Mouse (Mus musculus): Measurements from ENCODE around the gene Akap10. TPM values are rescaled to one million over a fixed set of nuclear protein-coding genes. Genes with fewer than 3 reads are reported as not detected.

Akap10 gene
- total RNA-seq, 2 experiments from 2014 or later: 23.5 to 27.2 TPM

DNA sequence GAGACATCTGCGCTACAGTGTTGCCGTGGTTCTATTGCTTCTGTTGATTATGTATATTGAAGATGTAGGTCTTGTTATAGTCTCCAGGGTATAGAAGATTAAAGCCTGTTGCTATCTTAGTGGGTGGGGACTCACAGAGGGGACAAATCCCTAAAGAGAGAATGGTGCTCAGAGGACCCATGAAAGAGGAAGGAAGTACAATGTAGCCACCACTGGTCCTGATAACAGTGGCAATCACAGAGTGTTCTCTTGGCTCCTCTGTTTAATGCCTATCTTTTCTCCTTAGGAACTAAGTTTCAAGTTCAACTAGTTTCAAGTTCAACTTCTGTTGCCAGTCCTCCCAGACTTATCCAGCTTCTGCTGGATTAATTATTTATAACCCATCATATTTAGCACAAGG lies 12.9 kb upstream of the Akap10 start:
- no peak for ATAC-seq (replicated peaks; ENCODE audit: low FRiP score, low TSS enrichment, poor library complexity, severe bottlenecking)

- no peak for ATAC-seq (replicated peaks; ENCODE audit: low FRiP score, low TSS enrichment, poor library complexity, severe bottlenecking)
These were observed 7.7 kb upstream of the Akap10 start for GRCm38 (mm10) chr11:61937761-61938160.

- peak; percentile 32 for ATAC-seq (replicated peaks; ENCODE audit: low FRiP score, low TSS enrichment, poor library complexity, severe bottlenecking)
These were observed 861 bp upstream of the Akap10 start for GRCm38 (mm10) chr11:61930640-61931586.

DNA sequence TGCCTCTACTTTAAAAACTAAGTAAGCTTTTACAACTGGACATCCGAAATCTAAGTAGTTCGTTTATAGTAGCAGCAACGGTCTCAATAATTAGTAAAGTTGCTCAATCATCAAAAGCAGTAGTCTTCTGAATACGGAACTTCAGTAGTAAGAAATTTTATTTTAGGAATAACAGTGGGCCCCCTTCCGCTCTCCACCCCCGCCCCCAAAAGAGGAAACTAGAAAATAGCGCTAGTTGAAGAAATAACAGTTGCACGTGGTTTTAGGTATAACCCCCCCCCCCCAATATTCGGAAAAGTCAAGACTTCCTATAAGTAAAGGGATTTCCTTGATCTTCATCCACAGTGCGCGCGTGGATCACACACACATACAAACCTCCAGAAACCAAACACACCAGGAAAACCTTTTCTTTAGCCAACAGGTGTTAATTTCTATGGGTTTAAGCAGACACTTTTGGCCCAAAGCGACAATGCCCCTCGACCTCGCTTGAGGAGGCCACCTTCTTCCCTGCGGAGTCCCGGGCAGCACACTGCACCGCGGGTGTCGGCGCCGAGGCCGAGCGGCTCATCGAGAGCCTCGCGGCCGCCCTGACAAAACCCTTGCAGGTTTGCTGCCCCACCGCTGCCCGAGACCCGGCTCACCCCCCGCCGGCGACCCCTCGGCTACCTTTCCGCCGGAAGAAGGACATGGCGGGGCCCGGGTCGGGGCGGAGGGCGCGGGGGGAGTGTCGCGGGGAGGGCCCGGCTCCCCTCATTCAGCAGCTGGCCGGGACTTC lies 542 bp downstream of the Akap10 start:
- no peak for ATAC-seq (replicated peaks; ENCODE audit: low FRiP score, low TSS enrichment, poor library complexity, severe bottlenecking)

DNA sequence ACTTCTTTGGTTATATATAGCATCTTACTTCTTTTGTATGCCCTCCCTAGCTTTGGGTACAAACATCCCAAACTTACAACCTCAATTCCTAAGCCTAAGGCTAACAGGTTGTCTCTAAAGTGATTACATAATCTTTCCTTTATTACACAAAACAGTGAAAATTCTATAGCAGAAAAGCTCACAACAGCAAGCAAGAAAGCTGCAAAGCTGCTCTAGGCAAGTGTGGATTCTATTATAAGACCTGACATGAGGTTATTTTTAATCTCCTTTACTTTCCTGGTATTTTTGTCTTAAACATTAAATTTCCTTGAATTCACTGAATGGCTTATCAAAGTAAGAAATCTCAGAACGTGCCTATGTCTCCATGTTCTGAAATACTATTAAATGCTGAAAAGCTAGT lies 6.7 kb downstream of the Akap10 start:
- no peak for ATAC-seq (replicated peaks; ENCODE audit: low FRiP score, low TSS enrichment, poor library complexity, severe bottlenecking)

- no peak for ATAC-seq (replicated peaks; ENCODE audit: low FRiP score, low TSS enrichment, poor library complexity, severe bottlenecking)
These were observed 10.3 kb downstream of the Akap10 start for GRCm38 (mm10) chr11:61919702-61920101.

GRCm38 (mm10) chr11:61908315-61908714 lies 21.7 kb downstream of the Akap10 start:
- ATAC-seq (replicated peaks; ENCODE audit: low FRiP score, low TSS enrichment, poor library complexity, severe bottlenecking): no peak

GRCm38 (mm10) chr11:61882183-61882582 lies 47.9 kb downstream of the Akap10 start:
- ATAC-seq (replicated peaks; ENCODE audit: low FRiP score, low TSS enrichment, poor library complexity, severe bottlenecking): peak; percentile 71

DNA sequence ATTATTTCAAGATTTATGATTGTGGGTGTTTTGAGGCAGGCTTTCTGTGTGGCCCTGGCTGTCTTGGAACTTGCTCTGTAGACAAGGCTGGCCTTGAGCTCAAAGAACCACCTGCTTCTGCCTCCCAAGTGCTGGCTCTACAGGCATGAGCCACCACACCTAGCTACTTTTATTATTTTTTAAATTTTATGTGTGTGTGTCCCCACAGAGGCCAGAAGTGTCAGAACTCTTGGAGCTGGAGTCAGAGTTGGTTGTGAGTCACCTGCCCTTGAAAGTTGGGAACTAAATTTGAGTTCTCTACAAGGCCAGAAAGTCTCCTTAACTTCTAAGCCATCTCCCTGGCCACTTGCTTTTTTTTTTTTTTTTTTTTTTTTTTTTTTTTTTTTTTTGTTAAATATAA lies 50.1 kb downstream of the Akap10 start:
- ATAC-seq (replicated peaks; ENCODE audit: low FRiP score, low TSS enrichment, poor library complexity, severe bottlenecking): no peak

- ATAC-seq (replicated peaks; ENCODE audit: low FRiP score, low TSS enrichment, poor library complexity, severe bottlenecking): no peak
These were observed 58.2 kb downstream of the Akap10 start for GRCm38 (mm10) chr11:61871881-61872280.

DNA sequence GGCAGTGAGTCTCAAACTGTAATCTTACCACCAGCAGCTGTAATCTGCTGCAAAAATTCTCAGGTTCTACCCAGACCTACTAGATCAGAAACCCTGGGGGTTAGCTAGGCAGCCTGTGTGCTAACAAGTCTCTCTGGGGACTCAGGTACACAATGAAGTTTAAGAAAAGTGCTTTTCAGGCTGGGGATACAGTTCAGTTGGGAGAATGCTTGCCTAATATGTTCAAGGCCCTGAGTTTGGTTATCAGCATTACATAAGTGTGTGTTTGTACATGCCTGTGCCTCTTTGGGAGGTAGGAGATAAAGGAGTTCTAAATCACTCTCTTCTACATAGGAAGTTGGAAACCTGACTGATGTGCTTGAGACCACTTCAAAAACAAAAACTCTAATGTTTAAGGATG lies 63.2 kb downstream of the Akap10 start:
- no peak for ATAC-seq (replicated peaks; ENCODE audit: low FRiP score, low TSS enrichment, poor library complexity, severe bottlenecking)

DNA sequence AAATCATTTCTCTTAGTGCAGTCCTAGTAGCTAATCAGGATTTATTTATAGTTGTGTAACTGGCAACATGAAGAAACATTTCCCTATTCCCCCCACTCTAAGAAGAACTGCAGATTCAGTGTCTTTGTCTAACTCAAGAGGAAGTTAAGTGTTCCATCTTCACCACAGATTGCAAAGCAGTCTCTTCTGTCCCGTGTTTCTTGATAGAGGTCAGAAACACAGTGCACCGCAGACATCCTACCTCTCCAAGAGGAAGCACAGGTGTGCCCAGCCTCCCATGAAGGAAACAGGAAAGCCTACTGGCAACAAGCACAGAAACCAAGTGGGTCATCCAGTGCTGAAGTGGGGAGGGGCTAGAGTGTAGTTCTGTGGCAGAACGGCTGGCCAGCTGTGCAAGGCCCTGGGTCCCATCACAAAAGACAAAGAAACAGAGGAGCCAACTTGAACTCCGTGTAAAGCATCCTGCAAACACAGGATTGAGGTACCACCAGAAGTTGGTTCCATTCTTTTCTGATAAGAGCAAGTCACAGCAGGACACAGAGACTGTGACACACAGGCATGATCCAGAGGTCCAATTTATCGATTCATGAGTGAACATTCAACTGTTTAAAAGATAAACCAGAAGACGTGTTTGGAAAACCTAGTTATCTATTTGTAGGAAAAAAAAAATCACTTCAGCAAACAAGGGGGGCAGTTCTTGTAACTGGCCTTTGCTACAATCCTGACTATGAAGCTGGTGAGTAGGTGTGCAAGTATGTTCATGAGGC lies 68.1 kb downstream of the Akap10 start:
- ATAC-seq (replicated peaks; ENCODE audit: low FRiP score, low TSS enrichment, poor library complexity, severe bottlenecking): no peak

DNA sequence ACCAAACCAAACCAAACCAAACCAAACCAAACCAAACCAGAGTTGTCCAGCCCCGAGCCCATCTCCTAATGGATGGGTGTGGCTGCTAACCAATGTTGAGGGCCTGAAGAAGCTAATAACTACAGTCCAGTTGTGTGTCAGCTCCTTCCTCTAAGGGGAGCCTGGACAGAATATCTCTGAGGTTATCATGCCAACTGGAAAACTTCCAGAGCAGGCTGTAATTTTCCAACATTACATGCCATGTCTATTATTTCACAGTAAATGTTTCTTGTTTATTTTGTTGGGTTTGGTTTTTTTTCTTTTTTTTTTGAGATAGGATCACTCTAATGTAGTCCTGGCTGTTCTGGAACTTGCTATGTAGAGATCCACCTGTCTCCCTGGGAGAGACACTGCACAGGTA lies 70.7 kb downstream of the Akap10 start:
- ATAC-seq (replicated peaks; ENCODE audit: low FRiP score, low TSS enrichment, poor library complexity, severe bottlenecking): no peak

- ATAC-seq (replicated peaks; ENCODE audit: low FRiP score, low TSS enrichment, poor library complexity, severe bottlenecking): no peak
These were observed 74.5 kb downstream of the Akap10 start for GRCm38 (mm10) chr11:61855539-61855938.

DNA sequence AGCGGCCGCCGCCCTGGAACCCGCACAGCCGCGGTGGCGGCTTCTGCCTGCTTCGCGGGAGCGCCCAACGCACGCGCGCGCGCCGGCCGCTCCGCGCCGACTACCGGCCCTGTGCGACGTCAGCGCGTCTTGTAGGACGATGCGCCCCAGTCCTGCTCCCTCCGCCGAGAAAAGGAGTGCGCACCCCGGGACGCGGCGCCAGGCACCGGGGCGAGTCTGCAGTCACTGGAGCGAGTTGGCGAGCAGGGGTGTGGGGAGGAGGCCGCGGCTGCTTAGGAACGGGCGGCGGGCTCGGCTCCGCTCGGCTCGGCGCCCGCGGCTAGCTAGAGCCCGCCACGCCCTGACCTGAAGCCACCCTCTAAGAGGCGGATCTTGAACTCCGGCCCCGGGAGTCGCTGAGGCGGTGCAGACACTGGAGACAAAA lies 75.1 kb downstream of the Akap10 start, which contains the start of gene Ulk2:
Gene Ulk2, minus strand, starts transcription at position 86 of the 424 bp plus-strand sequence.
- peak; percentile 66 for ATAC-seq (replicated peaks; ENCODE audit: low FRiP score, low TSS enrichment, poor library complexity, severe bottlenecking)

DNA sequence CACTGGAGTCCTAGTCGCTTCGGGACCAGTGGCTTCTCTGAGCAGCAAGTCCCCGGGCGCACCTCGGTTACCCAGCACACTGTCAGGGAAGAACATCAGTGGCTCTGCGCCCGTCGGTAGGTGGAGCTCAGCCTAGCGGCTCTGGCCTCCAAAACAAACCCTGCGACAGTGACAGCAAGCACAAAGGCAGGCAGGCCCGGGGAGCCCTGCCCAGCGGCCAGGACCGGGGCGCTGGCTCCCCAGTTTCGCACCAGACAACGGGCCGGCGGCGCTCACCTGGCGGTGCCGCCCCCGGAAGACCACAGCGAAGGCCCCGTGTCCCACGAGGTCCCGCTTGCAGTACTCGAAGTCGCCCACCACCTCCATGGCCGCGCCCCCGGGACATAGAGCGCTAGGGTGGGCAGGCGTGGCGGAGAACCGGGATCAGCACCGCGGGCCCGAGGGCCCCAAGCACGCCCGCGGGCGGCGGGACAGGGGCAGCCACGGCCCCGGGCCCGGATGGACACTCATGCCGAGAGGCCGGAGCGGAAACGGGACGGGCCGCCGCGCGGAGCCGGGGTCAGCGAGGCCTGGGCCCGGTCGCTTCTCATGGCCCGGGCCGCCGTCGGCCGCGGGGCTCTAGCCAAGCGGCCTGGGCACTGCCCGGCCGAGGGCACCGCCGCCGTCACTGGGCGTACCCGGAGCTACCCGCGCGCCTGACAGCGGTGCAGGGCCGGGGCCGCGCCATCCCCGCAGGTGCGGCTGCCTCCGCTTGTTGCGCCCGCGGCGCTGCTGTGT lies 75.7 kb downstream of the Akap10 start:
- peak; percentile 93 for ATAC-seq (replicated peaks; ENCODE audit: low FRiP score, low TSS enrichment, poor library complexity, severe bottlenecking)

- no peak; the same call in 1 of the 2 replicates for ATAC-seq (replicated peaks; ENCODE audit: low FRiP score, low TSS enrichment, poor library complexity, severe bottlenecking)
These were observed 76.4 kb downstream of the Akap10 start for GRCm38 (mm10) chr11:61853659-61854058.

DNA sequence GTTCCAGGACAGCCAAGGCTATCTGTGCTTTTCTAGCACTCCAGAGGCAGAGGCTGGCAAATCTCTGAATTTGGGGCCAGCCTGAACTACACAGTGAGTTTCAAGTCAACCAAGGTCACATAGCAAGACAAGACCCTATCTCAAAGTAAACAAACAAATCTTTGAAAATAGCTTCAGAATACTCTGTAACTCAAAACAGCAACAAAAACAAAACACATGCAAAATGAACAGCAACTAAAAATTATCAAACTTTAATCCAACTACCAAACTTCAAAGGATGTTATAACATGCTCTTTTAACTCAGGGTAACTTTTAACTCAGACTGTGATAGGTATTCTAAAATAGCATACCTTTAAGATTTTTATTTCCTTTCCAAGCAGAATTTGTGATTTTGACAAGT lies 77.1 kb downstream of the Akap10 start:
- no peak for ATAC-seq (replicated peaks; ENCODE audit: low FRiP score, low TSS enrichment, poor library complexity, severe bottlenecking)

DNA sequence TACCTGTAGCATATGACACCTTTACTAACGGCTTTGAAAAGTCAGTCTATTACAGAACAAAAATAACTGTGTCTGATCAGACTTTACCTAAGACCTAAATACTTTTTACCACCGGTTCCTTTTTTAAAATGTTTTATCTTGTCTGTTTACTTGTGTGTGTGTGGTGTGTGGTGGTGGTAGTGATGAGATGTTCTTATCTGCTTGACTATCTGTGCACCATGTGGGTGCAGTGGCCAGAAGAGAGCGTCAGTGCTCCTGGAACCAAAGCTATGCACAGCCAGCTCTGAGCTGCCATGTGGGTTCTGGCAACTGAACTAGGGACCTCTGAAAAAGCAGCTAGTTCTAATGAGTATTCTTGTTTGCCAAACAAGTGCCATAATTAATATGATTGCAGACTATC lies 78.9 kb downstream of the Akap10 start:
- ATAC-seq (replicated peaks; ENCODE audit: low FRiP score, low TSS enrichment, poor library complexity, severe bottlenecking): no peak

All from megakaryocyte-erythroid progenitor cell, adult 5-6 weeks (primary cell).